Mouse (Mus musculus) limb, embryonic 14.5 days (tissue): Measurements from ENCODE around the gene Pik3r2. TPM values are rescaled to one million over a fixed set of nuclear protein-coding genes. Genes with fewer than 3 reads are reported as not detected.
A peak's percentile ranks its signal among the peaks of the same experiment; 100 is the strongest.

Experiments used
- ATAC-seq: fragments of 200-750 bp; cut with Nextera tagmentation; 2 replicates; pipeline ENCODE4 v1.8.0; 2017; ENCODE audit warnings: low read depth, moderate number of reproducible peaks, moderate TSS enrichment; ENCODE audit not compliant: low FRiP score
- DNase-seq: peaks from one replicate; pipeline ENCODE4 v3.0.0-alpha.2; 2015; ENCODE audit warnings: low spot score
- H3K27ac ChIP-seq: fragments of 300-500 bp; sonication (generic); replicated peaks from 2 replicates; pipeline ENCODE4 v1.5.1; 2014; ENCODE audit warnings: low read depth, mild to moderate bottlenecking, low read length, moderate library complexity, mixed read lengths
- H3K27me3 ChIP-seq: fragments of 300-500 bp; sonication (generic); 2 replicates; pipeline ENCODE4 v1.6.1; 2014; ENCODE audit warnings: low read length, mixed read lengths; ENCODE audit not compliant: control insufficient read depth, insufficient read depth
- H3K36me3 ChIP-seq: fragments of 300-500 bp; sonication (generic); 2 replicates; pipeline ENCODE4 v1.6.1; 2014; ENCODE audit warnings: mild to moderate bottlenecking, low read length, moderate library complexity, mixed read lengths; ENCODE audit not compliant: control insufficient read depth, insufficient read depth
- H3K4me1 ChIP-seq: fragments of 300-500 bp; sonication (generic); 2 replicates; pipeline ENCODE4 v1.6.1; 2014; ENCODE audit warnings: antibody characterized with exemption, low read length, mixed read lengths; ENCODE audit not compliant: control insufficient read depth, insufficient read depth
- H3K4me2 ChIP-seq: fragments of 300-500 bp; sonication (generic); replicated peaks from 2 replicates; pipeline ENCODE4 v1.6.1; 2014; ENCODE audit warnings: low read depth, mild to moderate bottlenecking, low read length, moderate library complexity; ENCODE audit not compliant: severe bottlenecking
- H3K4me3 ChIP-seq: fragments of 300-500 bp; sonication (generic); replicated peaks from 2 replicates; pipeline ENCODE4 v1.5.1; 2014; ENCODE audit warnings: low read length
- H3K9ac ChIP-seq: fragments of 300-500 bp; sonication (generic); 2 replicates; pipeline ENCODE4 v1.6.1; 2014; ENCODE audit warnings: mild to moderate bottlenecking, low read depth, low read length, moderate library complexity; ENCODE audit not compliant: severe bottlenecking
- H3K9me3 ChIP-seq: fragments of 300-500 bp; sonication (generic); 2 replicates; pipeline ENCODE4 v1.6.1; 2016; ENCODE audit warnings: low read length; ENCODE audit not compliant: control insufficient read depth
- POLR2A ChIP-seq: fragments of 200-500 bp; IDR thresholded peaks from 2 replicates; pipeline ENCODE4 v1.8.0; 2012; ENCODE audit warnings: inconsistent platforms, mild to moderate bottlenecking, moderate library complexity, borderline replicate concordance; ENCODE audit not compliant: insufficient read depth, insufficient read length; ENCODE audit errors: extremely low read depth
- WGBS: fragments of 180-500 bp; shearing (Covaris S2); extraction: QIAGEN DNeasy Blood & Tissue Kit; methylation state at CpG from one replicate; pipeline ENCODE4 v1.1.7; 2014; 5-methylcytosine and 5-hydroxymethylcytosine counted together
- polyA plus RNA-seq, 2 experiments: library from polyadenylated mRNA; depleted of rRNA in 1 of 2; stranded (reverse) in 1 of 2; unstranded in 1 of 2; fragments of >200 nt; fragmentation: Nextera tagmentation in 1 of 2; extraction: Ambion mirVana in 1 of 2; gene quantifications; 2 replicates each; pipeline versions ENCODE4 v1.2.1 to v1.2.3; 2012 to 2014

The Pik3r2 gene
- polyA plus RNA-seq, 2 experiments, result 73.5 to 111 TPM

GRCm38 (mm10) chr8:70765329-70765728 is 11.2 kb downstream of the Pik3r2 start:
- 84% methylated on average over 9 of the region's 9 CpGs for WGBS
- Histone ChIP-seq H3K36me3 (peaks cover 20% of the 10 kb centered on the region), H3K27ac (no peak overlapping the region), H3K4me3 (peak overlapping the region; percentile 44; the same call in 1 of the 2 replicates), H3K9me3 (no peaks in the 10 kb centered on the region), H3K9ac (peak overlapping the region; percentile 55), H3K4me2 (peak overlapping the region; percentile 88), H3K27me3 (no peaks in the 10 kb centered on the region), H3K4me1 (peaks cover 16% of the 10 kb centered on the region)
- no peak for TF ChIP-seq POLR2A
- no peak for ATAC-seq
- DNase-seq, result no peak

GRCm38 (mm10) chr8:70764676-70765075 is 11.8 kb downstream of the Pik3r2 start:
- Histone ChIP-seq H3K27me3 (no peaks in the 10 kb centered on the region), H3K27ac (no peak overlapping the region), H3K4me3 (no peak overlapping the region), H3K36me3 (peaks cover 13% of the 10 kb centered on the region), H3K4me2 (no peak overlapping the region), H3K4me1 (peaks cover 22% of the 10 kb centered on the region), H3K9me3 (no peaks in the 10 kb centered on the region), H3K9ac (no peak overlapping the region)
- WGBS, result 92% methylated on average over 13 of the region's 13 CpGs
- DNase-seq (no peak), ATAC-seq (no peak)
- TF ChIP-seq POLR2A, result no peak

GRCm38 (mm10) chr8:70764026-70764425 is 12.5 kb downstream of the Pik3r2 start:
- 85% methylated on average over 8 of the region's 8 CpGs for WGBS
- Histone ChIP-seq H3K9ac (no peak overlapping the region), H3K4me3 (no peak overlapping the region), H3K27ac (no peak overlapping the region), H3K9me3 (no peaks in the 10 kb centered on the region), H3K4me1 (peaks cover 22% of the 10 kb centered on the region), H3K36me3 (peaks cover 10% of the 10 kb centered on the region), H3K4me2 (no peak overlapping the region), H3K27me3 (no peaks in the 10 kb centered on the region)
- TF ChIP-seq POLR2A, result no peak
- ATAC-seq (no peak), DNase-seq (no peak)

GRCm38 (mm10) chr8:70763354-70763753 is 13.2 kb downstream of the Pik3r2 start:
- DNase-seq (no peak), ATAC-seq (no peak)
- H3K27me3 ChIP-seq, result no peaks in the 10 kb centered on the region
- peaks cover 3% of the 10 kb centered on the region; the same call in 1 of the 2 replicates for H3K36me3 ChIP-seq
- H3K27ac ChIP-seq, result no peak overlapping the region
- 6% methylated on average over 3 of the region's 3 CpGs for WGBS
- H3K9me3 ChIP-seq, result no peaks in the 10 kb centered on the region
- no peak overlapping the region for H3K4me3 ChIP-seq
- TF ChIP-seq POLR2A, result no peak
- peaks cover 22% of the 10 kb centered on the region for H3K4me1 ChIP-seq
- H3K4me2 ChIP-seq, result no peak overlapping the region
- no peak overlapping the region for H3K9ac ChIP-seq

GRCm38 (mm10) chr8:70762118-70762517 is 14.4 kb downstream of the Pik3r2 start:
- Histone ChIP-seq H3K4me3 (no peak overlapping the region), H3K27ac (no peak overlapping the region), H3K4me2 (no peak overlapping the region), H3K27me3 (no peaks in the 10 kb centered on the region), H3K36me3 (peaks cover 12% of the 10 kb centered on the region), H3K9me3 (no peaks in the 10 kb centered on the region), H3K4me1 (peaks cover 22% of the 10 kb centered on the region), H3K9ac (no peak overlapping the region)
- no peak for ATAC-seq
- DNase-seq, result no peak
- 79% methylated on average over 1 of the region's 1 CpGs for WGBS
- TF ChIP-seq POLR2A, result no peak
